Mouse (Mus musculus): ENCODE data around the gene BC024978. TPM values are rescaled to one million over a fixed set of nuclear protein-coding genes. Genes with fewer than 3 reads are reported as not detected.
"Not testable (repeated sequence)": the region's sequence is repeated elsewhere in the genome, so short reads cannot be mapped to it uniquely, and the experiment has no call there.

Gene BC024978
- polyA plus RNA-seq, 1 experiment from 2014 or later, result 4.2 TPM

GRCm38 (mm10) chr7:27228865-27229264 lies 33.3 kb downstream of the BC024978 start:
- no peaks in the 10 kb centered on the region for H3K27me3 ChIP-seq
- peak overlapping the region; percentile 92 for H3K27ac ChIP-seq
- 18% methylated on average over 6 of the region's 6 CpGs for WGBS
- H3K9ac ChIP-seq, result peak overlapping the region; percentile 80
- no peaks in the 10 kb centered on the region for H3K36me3 ChIP-seq
- H3K9me3 ChIP-seq (replicated peaks), result no peaks in the 10 kb centered on the region
- peaks cover 57% of the 10 kb centered on the region for H3K4me1 ChIP-seq
- H3K4me2 ChIP-seq, result peak overlapping the region; percentile 87
- peak; percentile 1; the same call in 1 of the 2 replicates for ATAC-seq (replicated peaks; ENCODE audit: low FRiP score)
- H3K4me3 ChIP-seq (replicated peaks), result peak overlapping the region; percentile 90

- WGBS, result 79% methylated on average over 4 of the region's 4 CpGs
- ATAC-seq (replicated peaks; ENCODE audit: low FRiP score), result no peak
- peaks cover 42% of the 10 kb centered on the region for H3K4me1 ChIP-seq
Observed at GRCm38 (mm10) chr7:27230781-27231180, 35.2 kb downstream of the BC024978 start.

DNA sequence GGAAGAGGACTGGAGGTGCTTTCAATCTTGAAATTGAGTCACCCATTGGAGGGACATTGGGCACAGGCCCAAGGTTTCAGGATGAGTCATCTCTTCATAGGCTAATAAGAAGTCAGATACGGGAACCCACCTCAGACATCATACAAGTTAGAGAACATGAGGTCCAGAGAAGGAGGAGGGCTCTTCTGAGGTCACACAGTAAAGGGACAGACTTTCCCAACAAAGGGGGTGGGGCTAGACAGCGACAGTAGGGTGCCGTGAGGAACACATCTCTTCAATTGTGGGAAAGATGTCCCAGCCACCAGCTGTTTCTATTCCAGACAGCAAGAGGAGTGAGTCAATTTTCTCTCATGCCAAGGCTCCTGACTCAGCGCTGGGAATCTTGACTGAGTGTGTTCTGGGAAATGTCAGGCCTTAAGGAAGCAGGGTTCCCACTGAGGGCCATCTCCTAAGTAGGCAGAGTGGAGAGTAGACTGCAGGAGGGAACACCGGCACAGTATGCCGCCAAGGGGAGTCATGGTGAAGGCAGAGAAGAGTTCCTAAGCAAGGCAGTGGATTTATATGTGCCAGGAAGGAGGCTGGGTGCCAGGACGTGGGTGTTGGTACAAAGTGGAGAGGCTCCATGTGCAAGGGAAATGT lies 36.2 kb downstream of the BC024978 start:
- ATAC-seq (replicated peaks; ENCODE audit: low FRiP score), result no peak
- Histone ChIP-seq H3K4me1 (peaks cover 32% of the 10 kb centered on the region), H3K27me3 (no peaks in the 10 kb centered on the region), H3K9me3 (replicated peaks) (no peaks in the 10 kb centered on the region), H3K9ac (no peak overlapping the region), H3K4me3 (replicated peaks) (no peak overlapping the region), H3K4me2 (no peak overlapping the region), H3K27ac (peak overlapping the region; percentile 85; the same call in 1 of the 2 replicates), H3K36me3 (no peaks in the 10 kb centered on the region)
- WGBS, result 80% methylated on average over 7 of the region's 7 CpGs

More at GRCm38 (mm10) chr7:27230781-27231180, 35.2 kb downstream of the BC024978 start:
- no peak overlapping the region for H3K9ac ChIP-seq
- H3K36me3 ChIP-seq, result no peaks in the 10 kb centered on the region
- H3K4me3 ChIP-seq (replicated peaks), result no peak overlapping the region
- no peaks in the 10 kb centered on the region for H3K27me3 ChIP-seq
- H3K4me2 ChIP-seq, result no peak overlapping the region
- no peaks in the 10 kb centered on the region for H3K9me3 ChIP-seq (replicated peaks)
- no peak overlapping the region for H3K27ac ChIP-seq

- peak; percentile 94 for ATAC-seq (replicated peaks; ENCODE audit: low FRiP score)
- Histone ChIP-seq H3K4me1 (peaks cover 22% of the 10 kb centered on the region), H3K27ac (peak within 1 kb of the TSS; percentile 85), H3K27me3 (no peaks in the 10 kb centered on the region), H3K9me3 (replicated peaks) (no peaks in the 10 kb centered on the region), H3K4me2 (peak within 1 kb of the TSS; percentile 74), H3K36me3 (no peaks in the 10 kb centered on the region; the same call in 1 of the 2 replicates), H3K9ac (peak within 1 kb of the TSS; percentile 63), H3K4me3 (replicated peaks) (peak within 1 kb of the TSS; percentile 66)
- under 1% methylated on average over 25 of the region's 25 CpGs for WGBS
Observed at GRCm38 (mm10) chr7:27232781-27233281, 37.2 kb downstream of the BC024978 start, which contains the start of gene Coq8b. Gene Coq8b, plus strand, starts transcription at chr7:27233023.

DNA sequence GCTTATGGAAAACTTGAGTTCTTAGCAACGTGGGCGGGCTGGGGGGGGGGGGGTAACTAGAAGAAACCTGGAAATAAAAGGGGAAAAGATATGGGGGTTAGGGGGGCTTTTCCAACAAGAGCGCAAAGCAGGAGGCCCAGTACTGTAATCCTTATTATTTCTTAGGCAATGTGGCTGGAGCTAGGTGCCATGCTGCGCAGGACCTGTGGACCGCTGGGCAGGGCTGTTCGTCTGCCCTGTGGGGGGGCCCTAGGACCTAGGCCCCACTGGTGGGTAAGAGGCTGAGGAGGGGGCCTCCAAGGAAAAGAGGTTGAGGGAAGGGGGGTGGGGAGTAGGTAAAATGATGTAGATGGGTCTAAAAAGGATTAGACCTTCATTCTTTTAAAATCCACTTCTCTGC lies 37.7 kb downstream of the BC024978 start:
- Histone ChIP-seq H3K4me3 (replicated peaks) (peak overlapping the region; percentile 66), H3K36me3 (no peaks in the 10 kb centered on the region; the same call in 1 of the 2 replicates), H3K27me3 (no peaks in the 10 kb centered on the region), H3K9me3 (replicated peaks) (no peaks in the 10 kb centered on the region), H3K4me1 (peaks cover 21% of the 10 kb centered on the region), H3K27ac (peak overlapping the region; percentile 85), H3K4me2 (peak overlapping the region; percentile 74), H3K9ac (peak overlapping the region; percentile 63)
- peak; percentile 40; the same call in 1 of the 2 replicates for ATAC-seq (replicated peaks; ENCODE audit: low FRiP score)
- 5% methylated on average over 6 of the region's 6 CpGs for WGBS

- Histone ChIP-seq H3K4me1 (peaks cover 17% of the 10 kb centered on the region), H3K27ac (no peak overlapping the region), H3K9me3 (replicated peaks) (no peaks in the 10 kb centered on the region), H3K36me3 (peaks cover 14% of the 10 kb centered on the region), H3K4me2 (no peak overlapping the region), H3K9ac (no peak overlapping the region), H3K27me3 (no peaks in the 10 kb centered on the region), H3K4me3 (replicated peaks) (no peak overlapping the region)
- no peak for ATAC-seq (replicated peaks; ENCODE audit: low FRiP score)
- WGBS, result 91% methylated on average over 2 of the region's 2 CpGs
Observed at GRCm38 (mm10) chr7:27235726-27236125, 40.1 kb downstream of the BC024978 start.

- H3K9ac ChIP-seq, result no peak overlapping the region
- WGBS, result 76% methylated on average over 2 of the region's 2 CpGs
- no peak overlapping the region for H3K4me3 ChIP-seq (replicated peaks)
- H3K36me3 ChIP-seq, result peaks cover 25% of the 10 kb centered on the region
- H3K27me3 ChIP-seq, result no peaks in the 10 kb centered on the region
- H3K9me3 ChIP-seq (replicated peaks), result no peaks in the 10 kb centered on the region
- no peak overlapping the region for H3K4me2 ChIP-seq
- H3K4me1 ChIP-seq, result peaks cover 12% of the 10 kb centered on the region
- no peak for ATAC-seq (replicated peaks; ENCODE audit: low FRiP score)
- H3K27ac ChIP-seq, result no peak overlapping the region
Observed at GRCm38 (mm10) chr7:27237527-27237926, 41.9 kb downstream of the BC024978 start.

- Histone ChIP-seq H3K4me3 (replicated peaks) (no peak overlapping the region), H3K9me3 (replicated peaks) (no peaks in the 10 kb centered on the region), H3K4me1 (peaks cover 7% of the 10 kb centered on the region), H3K9ac (no peak overlapping the region), H3K27me3 (no peaks in the 10 kb centered on the region), H3K4me2 (no peak overlapping the region), H3K27ac (no peak overlapping the region), H3K36me3 (peaks cover 34% of the 10 kb centered on the region)
- no peak for ATAC-seq (replicated peaks; ENCODE audit: low FRiP score)
- whole genome bisulfite sequencing, result 88% methylated on average over 5 of the region's 5 CpGs
Observed at GRCm38 (mm10) chr7:27238568-27238967, 43.0 kb downstream of the BC024978 start.

DNA sequence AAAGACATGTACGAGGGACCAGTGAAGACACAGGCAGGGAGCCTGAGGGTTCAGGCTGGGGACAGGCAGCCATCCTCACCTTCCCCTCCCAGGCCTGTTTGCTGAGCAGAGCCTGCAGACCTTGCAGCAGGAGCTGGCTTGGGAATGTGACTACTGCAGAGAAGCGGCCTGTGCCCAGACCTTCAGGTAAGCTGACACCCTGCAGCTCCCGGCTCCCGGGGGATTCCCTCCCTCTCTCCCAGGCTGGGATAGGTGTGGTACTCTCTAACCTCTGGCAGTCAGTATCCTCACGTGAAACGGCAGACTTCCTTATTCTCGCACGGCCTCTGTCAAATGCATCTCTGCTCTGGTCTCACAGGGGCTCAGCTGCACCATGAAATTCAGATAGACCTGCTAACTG lies 47.6 kb downstream of the BC024978 start:
- Histone ChIP-seq H3K27me3 (no peaks in the 10 kb centered on the region), H3K27ac (no peak overlapping the region), H3K4me1 (no peaks in the 10 kb centered on the region), H3K4me2 (no peak overlapping the region), H3K36me3 (peaks cover 62% of the 10 kb centered on the region), H3K9me3 (replicated peaks) (no peaks in the 10 kb centered on the region), H3K4me3 (replicated peaks) (no peak overlapping the region), H3K9ac (no peak overlapping the region)
- ATAC-seq (replicated peaks; ENCODE audit: low FRiP score), result no peak
- WGBS, result 40% methylated on average over 8 of the region's 8 CpGs

GRCm38 (mm10) chr7:27244088-27244487 lies 48.5 kb downstream of the BC024978 start:
- H3K36me3 ChIP-seq, result peaks cover 62% of the 10 kb centered on the region
- not testable (repeated sequence) for H3K27ac ChIP-seq; H3K9me3 ChIP-seq (replicated peaks); H3K9ac ChIP-seq; H3K4me3 ChIP-seq (replicated peaks); H3K4me2 ChIP-seq; H3K27me3 ChIP-seq; H3K4me1 ChIP-seq; ATAC-seq (replicated peaks; ENCODE audit: low FRiP score)
- WGBS, result 86% methylated on average over 2 of the region's 2 CpGs

- Histone ChIP-seq H3K9me3 (replicated peaks) (no peaks in the 10 kb centered on the region), H3K4me1 (no peaks in the 10 kb centered on the region), H3K36me3 (peaks cover 32% of the 10 kb centered on the region), H3K4me3 (replicated peaks) (no peak overlapping the region), H3K27me3 (no peaks in the 10 kb centered on the region), H3K27ac (no peak overlapping the region), H3K4me2 (no peak overlapping the region), H3K9ac (no peak overlapping the region)
- no peak for ATAC-seq (replicated peaks; ENCODE audit: low FRiP score)
- WGBS, result 86% methylated on average over 2 of the region's 2 CpGs
Observed at GRCm38 (mm10) chr7:27249146-27249545, 53.6 kb downstream of the BC024978 start.

GRCm38 (mm10) chr7:27249928-27250327 lies 54.3 kb downstream of the BC024978 start:
- Histone ChIP-seq H3K4me1 (no peaks in the 10 kb centered on the region), H3K27me3 (no peaks in the 10 kb centered on the region), H3K9me3 (replicated peaks) (no peaks in the 10 kb centered on the region), H3K36me3 (peaks cover 35% of the 10 kb centered on the region), H3K4me3 (replicated peaks) (no peak overlapping the region), H3K27ac (no peak overlapping the region), H3K4me2 (no peak overlapping the region), H3K9ac (no peak overlapping the region)
- no peak for ATAC-seq (replicated peaks; ENCODE audit: low FRiP score)
- WGBS, result 72% methylated on average over 5 of the region's 5 CpGs
